Mouse (Mus musculus) midbrain, embryonic 14.5 days (tissue): ENCODE results near the gene Prkn. TPM values are rescaled to one million over a fixed set of nuclear protein-coding genes. Genes with fewer than 3 reads are reported as not detected.

Experiments used
- ATAC-seq: fragments of 200-750 bp; cut with Nextera tagmentation; 2 replicates; pipeline ENCODE4 v1.8.0; 2017; ENCODE audit warnings: moderate number of reproducible peaks, moderate library complexity; ENCODE audit not compliant: low FRiP score, low TSS enrichment
- DNase-seq: peaks from one replicate; pipeline ENCODE4 v3.0.0-alpha.2; 2015
- H3K27ac ChIP-seq: fragments of 300-500 bp; sonication (generic); replicated peaks from 2 replicates; pipeline ENCODE4 v1.5.1; 2014; ENCODE audit warnings: mild to moderate bottlenecking, low read depth, low read length, moderate library complexity
- H3K27me3 ChIP-seq: fragments of 300-500 bp; sonication (generic); 2 replicates; pipeline ENCODE4 v1.6.1; 2014; ENCODE audit warnings: low read length, control low read depth, mixed read lengths; ENCODE audit not compliant: control insufficient read depth, insufficient read depth
- H3K36me3 ChIP-seq: fragments of 300-500 bp; sonication (generic); 2 replicates; pipeline ENCODE4 v1.6.1; 2014; ENCODE audit warnings: low read length, control low read depth; ENCODE audit not compliant: control insufficient read depth, insufficient read depth
- H3K4me1 ChIP-seq: fragments of 300-500 bp; sonication (generic); 2 replicates; pipeline ENCODE4 v1.6.1; 2014; ENCODE audit warnings: mild to moderate bottlenecking, antibody characterized with exemption, low read length, control low read depth; ENCODE audit not compliant: control insufficient read depth, insufficient read depth
- H3K4me2 ChIP-seq: fragments of 300-500 bp; sonication (generic); 2 replicates; pipeline ENCODE4 v1.6.1; 2014; ENCODE audit warnings: mild to moderate bottlenecking, low read length, moderate library complexity
- H3K4me3 ChIP-seq: fragments of 300-500 bp; sonication (generic); replicated peaks from 2 replicates; pipeline ENCODE4 v1.5.1; 2014; ENCODE audit warnings: low read depth, low read length
- H3K9ac ChIP-seq: fragments of 300-500 bp; sonication (generic); replicated peaks from 2 replicates; pipeline ENCODE4 v1.6.1; 2014; ENCODE audit warnings: mild to moderate bottlenecking, low read length, moderate library complexity
- H3K9me3 ChIP-seq: fragments of 300-500 bp; sonication (generic); 2 replicates; pipeline ENCODE4 v1.6.1; 2016; ENCODE audit warnings: low read length, control low read depth, mixed read lengths; ENCODE audit not compliant: control insufficient read depth
- WGBS: fragments of 180-500 bp; shearing (Covaris S2); extraction: QIAGEN DNeasy Blood & Tissue Kit; methylation state at CpG from one replicate; pipeline ENCODE4 v1.1.7; 2014; 5-methylcytosine and 5-hydroxymethylcytosine counted together
- polyA plus RNA-seq: library from polyadenylated mRNA; unstranded; fragments of >200 nt; fragmentation: Nextera tagmentation; extraction: Ambion mirVana; gene quantifications from 2 replicates; pipeline ENCODE4 v1.2.1, GENCODE M21; 2014

Prkn gene
- polyA plus RNA-seq, 1 experiment from 2014 or later: 4.4 TPM

DNA sequence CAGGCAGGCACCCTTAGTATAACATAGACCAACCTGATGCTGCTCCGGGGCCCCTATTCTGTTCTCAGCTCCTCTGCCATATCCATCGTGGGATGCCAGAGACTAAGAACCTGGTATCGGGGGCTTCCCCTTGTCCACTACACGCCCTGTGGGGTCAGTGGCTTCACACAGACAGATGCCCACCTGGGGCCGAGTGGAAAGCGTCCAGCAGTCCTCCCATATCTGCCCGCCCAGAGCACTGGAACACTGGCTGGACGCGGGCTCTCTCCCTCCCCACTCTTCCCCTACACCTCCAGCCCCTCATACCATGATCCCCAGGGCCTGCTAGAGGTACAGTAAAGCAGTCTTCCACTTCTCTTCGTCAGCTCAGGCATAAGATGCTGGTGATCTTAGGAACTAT is 277.3 kb downstream of the Prkn start:
- Histone ChIP-seq H3K27ac (no peak overlapping the region), H3K9ac (no peak overlapping the region), H3K36me3 (no peaks in the 10 kb centered on the region), H3K4me3 (no peak overlapping the region), H3K4me1 (no peaks in the 10 kb centered on the region), H3K9me3 (no peaks in the 10 kb centered on the region), H3K27me3 (no peaks in the 10 kb centered on the region), H3K4me2 (no peak overlapping the region)
- WGBS: 77% methylated on average over 10 of the region's 10 CpGs
- ATAC-seq: no peak
- DNase-seq: no peak

DNA sequence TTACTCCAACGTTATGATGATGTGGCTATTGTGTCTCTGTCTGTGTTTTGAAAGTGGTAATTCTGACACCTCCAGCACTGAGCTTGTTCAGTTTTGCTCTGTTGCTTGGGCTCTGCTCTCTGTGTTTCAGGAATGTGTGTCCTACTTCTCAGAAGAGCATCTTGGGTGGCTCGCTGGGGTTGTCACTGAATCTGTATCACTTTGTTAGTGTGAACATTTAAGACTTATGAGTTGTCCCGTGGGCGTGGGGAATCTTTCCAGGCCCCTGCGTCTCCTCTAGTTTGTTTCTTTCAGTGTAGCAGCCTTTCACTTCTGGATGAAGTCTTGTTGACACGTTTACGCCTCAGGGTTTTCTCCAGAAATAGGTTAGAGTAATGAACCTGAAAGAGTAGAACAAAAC is 283.9 kb downstream of the Prkn start:
- H3K9me3 ChIP-seq: no peaks in the 10 kb centered on the region
- DNase-seq (no peak), ATAC-seq (no peak)
- no peaks in the 10 kb centered on the region for H3K27me3 ChIP-seq
- WGBS: 82% methylated on average over 7 of the region's 7 CpGs
- no peaks in the 10 kb centered on the region for H3K36me3 ChIP-seq
- no peak overlapping the region for H3K9ac ChIP-seq
- H3K4me3 ChIP-seq: no peak overlapping the region
- no peak overlapping the region for H3K27ac ChIP-seq
- no peak overlapping the region for H3K4me2 ChIP-seq
- no peaks in the 10 kb centered on the region for H3K4me1 ChIP-seq

DNA sequence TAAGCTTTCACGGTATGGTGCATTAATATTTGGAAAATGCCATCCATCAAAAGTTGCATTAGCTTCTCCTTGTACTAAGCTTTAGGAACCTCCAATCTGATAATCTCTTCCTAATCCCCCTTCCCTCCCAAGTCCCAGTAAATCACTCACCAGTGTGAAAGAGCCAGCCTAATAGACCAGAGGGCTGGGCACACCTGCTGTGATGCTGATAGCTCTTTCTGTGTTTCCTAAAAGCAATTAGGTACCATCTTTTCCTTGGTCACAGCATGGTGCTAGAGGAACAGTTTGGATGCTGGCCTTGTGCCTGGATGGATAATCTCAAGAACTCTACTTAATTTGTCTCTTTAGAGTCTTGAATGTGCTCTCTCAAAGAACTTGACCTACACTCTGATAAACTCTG is 287.0 kb downstream of the Prkn start:
- no peaks in the 10 kb centered on the region for H3K27me3 ChIP-seq
- no peak overlapping the region for H3K4me2 ChIP-seq
- no peaks in the 10 kb centered on the region for H3K9me3 ChIP-seq
- 55% methylated on average over 1 of the region's 1 CpGs for WGBS
- no peak overlapping the region for H3K4me3 ChIP-seq
- H3K9ac ChIP-seq: no peak overlapping the region
- ATAC-seq (no peak), DNase-seq (no peak)
- no peaks in the 10 kb centered on the region for H3K36me3 ChIP-seq
- H3K4me1 ChIP-seq: no peaks in the 10 kb centered on the region
- no peak overlapping the region for H3K27ac ChIP-seq

DNA sequence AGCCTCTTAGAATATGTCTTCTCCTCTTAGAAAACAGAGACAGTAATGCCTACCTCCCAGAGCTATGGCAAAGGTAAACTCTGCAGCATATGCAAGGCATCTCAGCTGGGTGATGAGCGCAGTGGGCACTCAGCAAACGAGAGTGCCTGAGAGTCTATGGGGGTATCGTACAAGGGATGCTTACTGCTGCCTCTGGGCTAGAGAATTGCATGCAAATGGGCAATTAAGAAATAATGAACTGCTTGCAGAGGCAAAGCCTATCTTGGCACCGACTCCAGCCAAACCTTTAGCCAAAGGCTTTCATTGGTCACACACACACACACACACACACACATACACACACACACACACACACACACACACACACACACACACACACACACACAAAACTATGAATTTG is 290.7 kb downstream of the Prkn start:
- Histone ChIP-seq H3K9ac (no peak overlapping the region), H3K27me3 (no peaks in the 10 kb centered on the region), H3K9me3 (no peaks in the 10 kb centered on the region), H3K4me2 (no peak overlapping the region), H3K4me3 (no peak overlapping the region), H3K27ac (no peak overlapping the region), H3K36me3 (no peaks in the 10 kb centered on the region), H3K4me1 (no peaks in the 10 kb centered on the region)
- 58% methylated on average over 4 of the region's 4 CpGs for WGBS
- peak; percentile 66 for DNase-seq
- ATAC-seq: no peak

DNA sequence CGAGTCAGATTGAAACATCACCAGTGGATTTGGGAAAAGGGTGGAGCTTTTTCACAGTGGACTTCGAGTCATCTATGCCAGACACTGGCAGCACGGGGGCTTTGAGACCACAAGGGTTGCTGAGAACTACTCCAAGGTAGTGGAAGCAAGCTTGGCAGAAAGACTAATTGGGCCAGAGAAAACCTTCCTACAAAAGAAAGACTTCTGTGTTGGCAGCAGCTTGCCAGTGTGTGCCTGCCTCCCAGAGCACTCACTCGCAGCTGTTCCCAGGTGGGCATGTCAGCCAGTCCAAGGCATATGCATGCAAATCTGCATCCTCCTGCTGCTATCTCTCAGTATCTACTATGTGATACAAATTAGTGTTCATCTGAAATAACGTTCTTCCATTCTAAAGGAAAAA is 302.1 kb downstream of the Prkn start:
- no peak for ATAC-seq

DNA sequence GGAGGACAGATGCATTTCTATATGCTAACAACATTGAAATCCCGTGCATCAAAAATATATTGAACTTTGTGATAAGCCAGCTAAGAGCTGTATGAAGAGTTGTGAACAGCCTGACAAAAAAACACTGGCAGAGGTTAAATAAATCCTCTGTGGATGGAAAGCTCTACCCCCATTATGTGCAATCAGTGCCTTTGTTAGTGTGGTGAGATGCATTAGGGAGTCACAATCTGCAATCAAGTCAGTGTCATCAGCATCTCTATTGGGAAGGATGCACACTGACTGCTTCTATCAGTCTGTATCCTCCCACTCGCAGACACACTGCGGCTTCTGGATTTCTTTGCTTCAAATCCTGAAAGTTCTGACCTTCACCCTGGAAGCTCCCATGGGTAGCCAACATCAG is 315.9 kb downstream of the Prkn start:
- no peaks in the 10 kb centered on the region for H3K36me3 ChIP-seq
- H3K4me2 ChIP-seq: no peak overlapping the region
- DNase-seq (no peak), ATAC-seq (no peak)
- no peaks in the 10 kb centered on the region for H3K4me1 ChIP-seq
- no peak overlapping the region for H3K9ac ChIP-seq
- H3K27ac ChIP-seq: no peak overlapping the region
- H3K4me3 ChIP-seq: no peak overlapping the region
- 84% methylated on average over 3 of the region's 3 CpGs for WGBS
- no peaks in the 10 kb centered on the region for H3K27me3 ChIP-seq
- no peaks in the 10 kb centered on the region for H3K9me3 ChIP-seq

More for the DNA sequence above, 302.1 kb downstream of the Prkn start:
- Histone ChIP-seq H3K4me2 (no peak overlapping the region), H3K27me3 (no peaks in the 10 kb centered on the region), H3K9me3 (no peaks in the 10 kb centered on the region), H3K4me1 (no peaks in the 10 kb centered on the region), H3K27ac (0 out of 2 replicates have a peak overlapping the region, but pooled peaks have one; percentile 2), H3K4me3 (no peak overlapping the region), H3K9ac (no peak overlapping the region), H3K36me3 (no peaks in the 10 kb centered on the region)
- 59% methylated on average over 5 of the region's 5 CpGs for WGBS
- DNase-seq: peak; percentile 43

DNA sequence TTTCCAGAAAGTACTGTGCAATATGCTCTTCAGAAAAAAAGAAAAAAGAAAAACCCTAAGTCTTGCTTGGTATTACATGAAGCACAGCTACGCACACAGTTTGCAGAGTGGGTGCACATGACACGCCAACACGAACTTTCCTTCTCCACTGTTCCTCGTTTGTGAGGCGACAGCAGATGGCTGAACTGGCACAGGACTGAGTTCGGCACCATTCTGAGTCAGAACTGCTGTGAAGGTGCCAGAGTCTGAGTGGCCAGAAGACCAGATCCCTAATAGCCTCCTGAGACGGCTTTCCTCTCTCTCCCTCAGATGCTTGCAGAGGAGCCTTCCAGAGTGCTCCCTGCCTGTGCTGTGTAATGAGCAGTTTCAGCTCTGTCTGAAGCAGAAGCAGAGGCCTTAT is 317.4 kb downstream of the Prkn start:
- Histone ChIP-seq H3K9me3 (no peaks in the 10 kb centered on the region), H3K4me1 (no peaks in the 10 kb centered on the region), H3K27ac (no peak overlapping the region), H3K4me2 (no peak overlapping the region), H3K9ac (no peak overlapping the region), H3K36me3 (no peaks in the 10 kb centered on the region), H3K27me3 (no peaks in the 10 kb centered on the region), H3K4me3 (no peak overlapping the region)
- DNase-seq (no peak), ATAC-seq (no peak)
- WGBS: 86% methylated on average over 7 of the region's 7 CpGs

DNA sequence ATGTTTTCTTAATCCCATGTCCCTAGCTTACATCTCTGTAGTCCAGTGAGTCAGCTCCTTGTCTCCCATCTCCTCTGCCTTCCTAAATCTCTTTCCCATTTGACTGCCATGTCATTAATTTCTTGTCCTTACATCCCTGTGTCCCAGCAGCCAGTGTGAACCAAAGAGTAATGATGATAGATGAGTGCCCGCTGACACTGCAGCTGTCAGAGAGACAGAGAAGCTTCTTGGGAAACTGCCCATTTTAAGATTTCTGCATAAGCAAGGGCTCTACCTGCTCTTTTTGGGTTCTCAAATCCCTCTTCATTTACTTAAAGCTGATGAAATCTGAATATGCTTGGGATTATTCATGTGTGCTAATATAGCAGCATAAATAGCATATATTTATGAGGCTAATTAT is 321.3 kb downstream of the Prkn start:
- WGBS: 88% methylated on average over 1 of the region's 1 CpGs
- ATAC-seq (no peak), DNase-seq (no peak)
- Histone ChIP-seq H3K36me3 (no peaks in the 10 kb centered on the region), H3K4me2 (no peak overlapping the region), H3K9ac (no peak overlapping the region), H3K9me3 (no peaks in the 10 kb centered on the region), H3K4me3 (no peak overlapping the region), H3K27me3 (no peaks in the 10 kb centered on the region), H3K27ac (no peak overlapping the region), H3K4me1 (no peaks in the 10 kb centered on the region)

DNA sequence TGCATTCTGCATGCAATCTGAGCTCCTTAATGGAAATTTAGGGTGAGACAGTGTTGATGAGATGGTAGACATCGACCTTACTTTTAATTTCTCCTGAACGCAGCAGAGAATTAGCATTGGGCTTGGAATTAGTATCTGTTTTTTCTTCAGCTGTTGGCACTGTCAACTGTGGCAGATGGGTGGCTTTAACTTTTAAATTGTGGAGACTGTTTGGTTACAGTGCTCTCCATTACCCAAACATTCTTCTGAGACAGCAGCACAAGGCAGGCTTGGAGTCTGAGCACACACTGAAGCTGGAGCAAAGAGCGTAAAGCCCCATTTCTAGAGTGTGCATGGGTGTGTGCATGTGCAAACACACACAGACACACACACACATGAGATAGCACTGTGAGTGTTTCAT is 322.6 kb downstream of the Prkn start:
- H3K9me3 ChIP-seq: no peaks in the 10 kb centered on the region
- H3K27ac ChIP-seq: no peak overlapping the region
- no peak overlapping the region for H3K9ac ChIP-seq
- no peaks in the 10 kb centered on the region for H3K4me1 ChIP-seq
- DNase-seq (no peak), ATAC-seq (no peak)
- no peaks in the 10 kb centered on the region for H3K27me3 ChIP-seq
- WGBS: 92% methylated on average over 3 of the region's 3 CpGs
- H3K4me3 ChIP-seq: no peak overlapping the region
- no peaks in the 10 kb centered on the region for H3K36me3 ChIP-seq
- no peak overlapping the region for H3K4me2 ChIP-seq
